Mouse (Mus musculus) splenic B cell, adult 2 months (primary cell): ENCODE results near the gene Kctd14.
"Not testable (repeated sequence)": the region's sequence is repeated elsewhere in the genome, so short reads cannot be mapped to it uniquely, and the experiment has no call there.

Experiments used
- DNase-seq: peaks from one replicate; pipeline ENCODE4 v3.0.0-alpha.2; 2011; ENCODE audit warnings: low read depth, low spot score
- H3K27me3 ChIP-seq: 2 replicates; pipeline ENCODE4 v1.6.1; 2012; ENCODE audit warnings: mild to moderate bottlenecking, low read length, moderate library complexity, mixed read lengths; ENCODE audit not compliant: control insufficient read depth, poor library complexity, insufficient read depth, severe bottlenecking
- H3K36me3 ChIP-seq: 2 replicates; pipeline ENCODE4 v1.6.1; 2012; ENCODE audit warnings: mild to moderate bottlenecking, low read length, moderate library complexity, mixed read lengths; ENCODE audit not compliant: control insufficient read depth, poor library complexity, insufficient read depth, severe bottlenecking

Gene Kctd14

GRCm38 (mm10) chr7:97424621-97425245 lies 26.4 kb upstream of the Kctd14 start:
- H3K27me3 ChIP-seq: no peaks in the 10 kb centered on the region
- peak; percentile 91 for DNase-seq
- no peaks in the 10 kb centered on the region for H3K36me3 ChIP-seq

DNA sequence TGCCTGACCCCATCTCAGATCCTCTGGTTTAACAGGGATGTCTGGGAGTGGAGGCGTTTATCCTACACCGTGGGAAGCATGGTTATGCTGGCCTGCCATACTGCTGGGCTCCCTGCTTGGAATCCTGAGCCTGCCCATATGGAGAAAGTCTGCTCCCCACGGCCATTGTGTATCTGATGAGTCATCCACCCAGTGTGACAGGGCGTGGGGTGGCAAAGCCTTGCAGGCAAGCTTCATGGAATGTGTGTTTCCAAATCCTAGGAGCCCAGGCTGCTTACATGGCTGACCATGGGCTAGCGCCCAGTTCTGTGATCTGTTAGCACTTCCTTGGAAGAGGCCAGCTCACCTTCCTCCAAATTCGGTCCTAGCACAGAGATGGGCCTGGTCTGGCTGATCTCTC lies 24.6 kb upstream of the Kctd14 start:
- H3K27me3 ChIP-seq: no peaks in the 10 kb centered on the region
- DNase-seq: no peak
- H3K36me3 ChIP-seq: no peaks in the 10 kb centered on the region

- DNase-seq: no peak
- Histone ChIP-seq H3K27me3 (no peaks in the 10 kb centered on the region), H3K36me3 (no peaks in the 10 kb centered on the region)
Measured at GRCm38 (mm10) chr7:97427296-97427695, 23.8 kb upstream of the Kctd14 start.

- Histone ChIP-seq H3K27me3 (no peaks in the 10 kb centered on the region), H3K36me3 (no peaks in the 10 kb centered on the region)
- DNase-seq: no peak
Measured at GRCm38 (mm10) chr7:97427778-97428420, 23.2 kb upstream of the Kctd14 start.

DNA sequence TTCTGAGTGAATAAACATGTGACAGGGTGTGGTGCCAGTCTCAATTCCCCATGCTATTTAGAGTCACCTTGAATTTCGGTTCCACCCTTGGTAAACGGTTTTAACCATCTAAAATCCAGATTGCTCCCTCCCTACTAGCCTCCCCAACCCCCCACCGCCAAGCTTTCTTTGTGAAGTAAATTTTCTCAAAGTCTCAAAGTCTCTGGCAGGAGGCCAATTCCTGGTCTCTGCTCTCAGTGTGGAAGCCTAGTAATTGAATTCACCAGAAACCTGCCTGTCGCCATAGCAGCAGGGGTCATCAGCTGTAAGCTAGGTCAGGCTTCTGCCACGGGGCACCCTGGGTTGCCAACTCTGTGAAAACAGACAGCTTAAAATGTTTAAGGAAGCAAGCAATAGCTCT lies 21.4 kb upstream of the Kctd14 start:
- Histone ChIP-seq H3K36me3 (no peaks in the 10 kb centered on the region), H3K27me3 (no peaks in the 10 kb centered on the region)
- peak; percentile 84 for DNase-seq

DNA sequence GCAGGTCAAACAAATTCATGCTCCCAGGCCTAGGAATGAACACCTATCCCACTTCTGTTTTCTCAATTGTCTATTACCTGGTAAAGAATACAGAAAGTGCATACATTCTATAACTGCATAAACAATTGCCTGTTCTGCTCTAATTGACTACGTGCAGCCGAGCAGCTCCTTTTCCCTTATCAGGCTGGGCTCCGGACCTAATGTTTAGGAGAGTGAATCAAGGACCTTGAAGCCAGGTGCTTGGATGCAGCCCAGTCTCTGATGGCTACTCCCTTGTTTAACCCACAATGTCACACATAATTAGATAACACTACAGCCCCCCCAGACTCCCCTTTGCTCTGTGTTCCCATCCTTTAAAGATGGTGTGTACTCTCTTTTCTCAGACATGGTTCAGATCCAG lies 17.6 kb upstream of the Kctd14 start:
- H3K27me3 ChIP-seq, H3K36me3 ChIP-seq, DNase-seq: not testable (repeated sequence)

DNA sequence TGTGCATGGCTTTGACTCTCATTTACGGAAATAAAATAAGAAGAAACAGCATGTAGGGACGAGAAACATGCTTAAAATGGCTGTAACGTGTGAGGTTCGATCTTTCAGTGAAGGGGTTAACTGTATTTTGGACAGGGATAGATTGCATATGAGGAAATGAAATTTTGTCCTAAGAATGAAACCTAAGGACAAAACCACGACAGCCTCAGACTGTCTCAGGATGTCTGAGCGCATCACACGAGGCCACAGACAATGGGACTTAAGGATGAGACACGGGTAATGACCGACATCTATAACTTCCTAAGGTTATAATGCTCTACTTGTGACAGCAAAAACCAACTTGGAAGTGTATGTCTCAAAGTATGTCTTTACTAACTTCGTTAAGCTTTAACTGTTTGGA lies 16.6 kb upstream of the Kctd14 start:
- no peak for DNase-seq

DNA sequence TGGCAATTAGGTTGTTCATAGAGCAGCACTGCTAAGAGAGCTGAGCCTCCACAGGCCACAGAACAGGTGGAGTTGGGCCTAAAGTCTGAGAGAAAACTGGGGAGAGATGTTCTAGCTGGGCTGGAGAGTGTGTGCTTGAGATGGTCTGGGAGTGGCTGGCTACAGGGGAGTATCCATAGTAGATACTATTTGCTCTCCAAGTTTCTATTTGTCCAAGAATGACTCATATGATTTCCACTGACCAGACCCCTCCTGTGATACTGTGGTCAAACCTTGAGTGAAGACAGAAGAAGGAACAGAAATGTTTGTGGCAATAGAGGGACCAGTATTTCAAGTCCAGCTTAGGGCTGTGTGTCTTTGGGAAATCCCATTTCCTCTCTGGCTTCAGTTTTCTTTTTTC lies 12.1 kb upstream of the Kctd14 start:
- Histone ChIP-seq H3K27me3 (no peaks in the 10 kb centered on the region), H3K36me3 (no peaks in the 10 kb centered on the region)
- DNase-seq: no peak

More for the DNA sequence above, 16.6 kb upstream of the Kctd14 start:
- H3K36me3 ChIP-seq: no peaks in the 10 kb centered on the region
- no peaks in the 10 kb centered on the region for H3K27me3 ChIP-seq

DNA sequence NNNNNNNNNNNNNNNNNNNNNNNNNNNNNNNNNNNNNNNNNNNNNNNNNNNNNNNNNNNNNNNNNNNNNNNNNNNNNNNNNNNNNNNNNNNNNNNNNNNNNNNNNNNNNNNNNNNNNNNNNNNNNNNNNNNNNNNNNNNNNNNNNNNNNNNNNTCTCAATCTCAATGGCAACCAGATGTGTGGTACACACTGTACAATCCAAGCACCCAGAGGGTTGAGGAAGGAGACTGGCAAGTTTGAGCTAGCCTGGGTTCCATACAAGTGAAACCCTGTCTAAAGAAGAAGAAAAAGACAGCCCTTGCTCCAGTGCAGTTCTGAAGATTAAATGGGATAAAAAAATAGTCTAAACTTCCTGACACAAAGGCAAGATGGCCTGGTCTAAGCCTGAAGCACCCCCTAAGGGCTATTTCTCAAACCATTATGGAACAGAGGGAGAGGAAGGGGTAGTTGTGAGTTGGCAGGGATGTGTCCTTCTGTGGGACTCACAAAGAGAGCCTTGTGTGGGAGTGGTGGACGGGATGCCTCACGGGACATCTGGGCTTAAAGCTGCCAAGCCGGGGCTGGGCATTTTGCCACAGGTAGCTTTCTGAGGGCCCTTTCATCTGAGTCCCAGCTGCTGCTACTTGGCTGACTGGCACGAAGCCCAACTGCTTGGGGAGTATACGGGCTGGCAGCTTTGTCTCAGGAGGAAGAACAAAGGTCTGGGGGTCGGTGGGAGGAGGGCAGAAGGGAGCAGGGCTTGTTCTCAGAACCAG lies 4.8 kb upstream of the Kctd14 start:
- Histone ChIP-seq H3K36me3 (no peaks in the 10 kb centered on the region), H3K27me3 (no peaks in the 10 kb centered on the region)
- DNase-seq: no peak

- Histone ChIP-seq H3K36me3 (no peaks in the 10 kb centered on the region), H3K27me3 (no peaks in the 10 kb centered on the region)
- no peak for DNase-seq
Measured at GRCm38 (mm10) chr7:97447050-97447531, 4.0 kb upstream of the Kctd14 start.

DNA sequence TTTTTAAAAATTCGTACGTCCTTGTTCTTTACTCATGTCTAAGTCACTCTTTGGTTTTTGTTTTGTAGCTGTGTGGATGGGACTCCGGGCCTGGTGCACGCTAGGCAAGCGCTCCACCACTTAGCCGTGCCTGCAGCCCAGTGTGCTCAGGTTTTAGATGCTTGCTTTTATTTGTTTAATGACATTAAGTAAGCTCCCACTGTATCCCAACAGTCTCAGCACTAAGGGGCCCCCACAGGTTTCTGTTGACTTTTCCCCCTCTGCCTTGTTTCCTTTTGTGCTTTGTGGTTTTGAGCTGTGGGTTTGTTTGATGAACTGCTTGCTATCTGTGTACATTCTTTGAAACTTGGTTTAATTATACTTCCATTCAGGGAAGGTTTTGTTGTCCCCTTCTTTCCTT lies 1.1 kb downstream of the Kctd14 start:
- no peaks in the 10 kb centered on the region for H3K36me3 ChIP-seq
- DNase-seq: no peak
- no peaks in the 10 kb centered on the region for H3K27me3 ChIP-seq

- DNase-seq: peak; percentile 42
- no peaks in the 10 kb centered on the region for H3K36me3 ChIP-seq
- no peaks in the 10 kb centered on the region for H3K27me3 ChIP-seq
Measured at GRCm38 (mm10) chr7:97453141-97453921, 2.2 kb downstream of the Kctd14 start.

DNA sequence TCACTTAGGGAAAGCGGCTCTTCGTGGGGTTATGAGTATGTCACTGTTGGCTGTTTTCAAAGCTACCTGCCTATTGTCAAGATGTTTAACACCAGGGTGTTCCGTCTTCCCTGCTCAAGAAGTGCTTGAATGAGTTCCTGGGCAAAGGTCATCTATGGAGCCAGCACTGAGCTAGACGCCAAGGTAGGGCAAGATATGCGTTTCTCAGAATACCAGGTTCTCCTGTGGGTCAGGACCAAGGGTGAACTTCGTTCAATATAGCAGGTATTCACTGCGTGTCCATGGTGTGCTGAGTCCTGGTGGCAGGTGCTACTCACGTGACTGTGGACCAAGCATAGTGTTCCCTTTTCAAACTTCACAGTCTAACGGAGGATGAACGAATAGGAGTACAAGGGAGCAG lies 3.7 kb downstream of the Kctd14 start:
- Histone ChIP-seq H3K27me3 (no peaks in the 10 kb centered on the region), H3K36me3 (no peaks in the 10 kb centered on the region)
- DNase-seq: peak; percentile 34

- peak; percentile 54 for DNase-seq
- H3K27me3 ChIP-seq: no peaks in the 10 kb centered on the region
- 0 out of 2 replicates have a peak, but pooled peaks cover 3% of the 10 kb centered on the region for H3K36me3 ChIP-seq
Measured at GRCm38 (mm10) chr7:97455577-97455976, 4.5 kb downstream of the Kctd14 start.
